10 mouse cellular contexts compared by ENCODE assay signal in genomic region chr10:98751376-98752058, GRCm38 (mm10).
DNase-seq lines count a peak whose midpoint lies in the region; ATAC-seq lines count a peak whose summit lies in the region.
"Had no signal": no experiment of that assay in that cellular context is flagged by ENCODE, and none has a peak within 500 bp of the region (broad histone marks: within the 10 kb centered on the region; RNA-seq: fewer than 3 reads in every experiment).

No protein-coding gene starts in this region.

- H3K4me1 ChIP-seq in hindbrain, embryonic 11.5 days (replicated peaks; ENCODE audit: control insufficient read depth, insufficient read depth, low read length): no peaks in the 10 kb centered on the region
- H3K4me1 ChIP-seq in hindbrain, embryonic 10.5 days (replicated peaks): peaks cover 18% of the 10 kb centered on the region
- peaks cover 3% of the 10 kb centered on the region; the same call in 1 of the 2 replicates for H3K4me1 ChIP-seq in midbrain, embryonic 11.5 days (ENCODE audit: control insufficient read depth, insufficient read depth, low read length)
- H3K4me1 ChIP-seq in midbrain, embryonic 13.5 days (replicated peaks): peaks cover 6% of the 10 kb centered on the region
- H3K4me1 ChIP-seq in intestine, embryonic 16.5 days (ENCODE audit: control insufficient read depth, insufficient read depth, low read length): 0 out of 2 replicates have a peak, but pooled peaks cover 4% of the 10 kb centered on the region
- H3K4me1 ChIP-seq in stomach, embryonic 14.5 days (ENCODE audit: control insufficient read depth, insufficient read depth, low read length): no peaks in the 10 kb centered on the region

- peak; percentile 23; the same call in 1 of the 2 replicates for ATAC-seq in hindbrain, embryonic 11.5 days (ENCODE audit: low FRiP score)
- peak; percentile 27; the same call in 1 of the 2 replicates for ATAC-seq in midbrain, embryonic 11.5 days (ENCODE audit: low FRiP score)
- no peak for ATAC-seq in midbrain, embryonic 13.5 days
- peak; percentile 94 for ATAC-seq in intestine, embryonic 16.5 days
- ATAC-seq in stomach, embryonic 14.5 days (ENCODE audit: insufficient number of reproducible peaks, insufficient read depth, low FRiP score, low read depth): peak; percentile 58; the same call in 1 of the 2 replicates

- no peaks in the 10 kb centered on the region for H3K36me3 ChIP-seq in hindbrain, embryonic 11.5 days (ENCODE audit: control insufficient read depth, insufficient read depth, low read length)
- no peaks in the 10 kb centered on the region for H3K36me3 ChIP-seq in hindbrain, embryonic 10.5 days
- H3K36me3 ChIP-seq in midbrain, embryonic 11.5 days (ENCODE audit: control insufficient read depth, insufficient read depth, low read length): no peaks in the 10 kb centered on the region
- no peaks in the 10 kb centered on the region for H3K36me3 ChIP-seq in midbrain, embryonic 13.5 days
- no peaks in the 10 kb centered on the region for H3K36me3 ChIP-seq in intestine, embryonic 16.5 days (ENCODE audit: control insufficient read depth, insufficient read depth, low read length)
- no peaks in the 10 kb centered on the region for H3K36me3 ChIP-seq in stomach, embryonic 14.5 days (ENCODE audit: control insufficient read depth, insufficient read depth, low read length)

- no peaks in the 10 kb centered on the region for H3K9me3 ChIP-seq in hindbrain, embryonic 11.5 days (ENCODE audit: control insufficient read depth, low read length)
- H3K9me3 ChIP-seq in hindbrain, embryonic 10.5 days: no peaks in the 10 kb centered on the region
- no peaks in the 10 kb centered on the region for H3K9me3 ChIP-seq in midbrain, embryonic 11.5 days (ENCODE audit: control insufficient read depth, low read length)
- no peaks in the 10 kb centered on the region for H3K9me3 ChIP-seq in midbrain, embryonic 13.5 days
- H3K9me3 ChIP-seq in intestine, embryonic 16.5 days (ENCODE audit: control insufficient read depth, low read length): no peaks in the 10 kb centered on the region
- no peaks in the 10 kb centered on the region for H3K9me3 ChIP-seq in stomach, embryonic 14.5 days (ENCODE audit: control insufficient read depth, low read depth, low read length)

- no peak for DNase-seq in hindbrain, embryonic 11.5 days (ENCODE audit: low spot score)
- no peak for DNase-seq in hindbrain, embryonic 10.5 days (ENCODE audit: low spot score)
- peak; percentile 80 for DNase-seq in midbrain, embryonic 11.5 days (ENCODE audit: low spot score, missing footprints)
- no peak for DNase-seq in left cerebral cortex, postnatal 10 days (ENCODE audit: extremely low spot score in 1 of 2, low spot score in 2 of 2)
- DNase-seq: adrenal gland, postnatal 25 days; cerebellum, postnatal 36 days had no signal

- no peak overlapping the region for H3K4me2 ChIP-seq in hindbrain, embryonic 11.5 days (replicated peaks; ENCODE audit: low read depth, low read length)
- no peak overlapping the region for H3K4me2 ChIP-seq in midbrain, embryonic 11.5 days
- no peak overlapping the region for H3K4me2 ChIP-seq in midbrain, embryonic 13.5 days (replicated peaks)
- H3K4me2 ChIP-seq in intestine, embryonic 16.5 days (ENCODE audit: low read depth, low read length): no peak overlapping the region
- no peak overlapping the region for H3K4me2 ChIP-seq in stomach, embryonic 14.5 days (replicated peaks; ENCODE audit: low read depth, low read length)

- H3K27ac ChIP-seq in hindbrain, embryonic 11.5 days (ENCODE audit: low read depth, low read length): no peak overlapping the region
- H3K27ac ChIP-seq in hindbrain, embryonic 10.5 days: no peak overlapping the region
- H3K27ac ChIP-seq in midbrain, embryonic 11.5 days (ENCODE audit: low read depth, low read length): no peak overlapping the region
- H3K27ac ChIP-seq in midbrain, embryonic 13.5 days: no peak overlapping the region
- no peak overlapping the region for H3K27ac ChIP-seq in intestine, embryonic 16.5 days (ENCODE audit: low read length)
- H3K27ac ChIP-seq in stomach, embryonic 14.5 days (ENCODE audit: low read length): no peak overlapping the region
- H3K27ac ChIP-seq: liver, embryonic 14.5 days had no signal

- H3K9ac ChIP-seq in hindbrain, embryonic 11.5 days (ENCODE audit: low read depth, low read length): no peak overlapping the region
- no peak overlapping the region for H3K9ac ChIP-seq in midbrain, embryonic 11.5 days (ENCODE audit: low read length)
- H3K9ac ChIP-seq in midbrain, embryonic 13.5 days (replicated peaks): no peak overlapping the region
- no peak overlapping the region for H3K9ac ChIP-seq in intestine, embryonic 16.5 days (ENCODE audit: low read depth, low read length)
- H3K9ac ChIP-seq in stomach, embryonic 14.5 days (replicated peaks; ENCODE audit: low read depth, low read length): no peak overlapping the region
- H3K9ac ChIP-seq: liver, embryonic 14.5 days had no signal

- WGBS in hindbrain, embryonic 11.5 days: 59% methylated on average over 11 of the region's 11 CpGs
- 64% methylated on average over 11 of the region's 11 CpGs for WGBS in hindbrain, embryonic 10.5 days
- 65% methylated on average over 11 of the region's 11 CpGs for WGBS in midbrain, embryonic 11.5 days
- WGBS in midbrain, embryonic 13.5 days: 58% methylated on average over 11 of the region's 11 CpGs
- 35% methylated on average over 11 of the region's 11 CpGs for WGBS in intestine, embryonic 16.5 days
- 35% methylated on average over 11 of the region's 11 CpGs for WGBS in stomach, embryonic 14.5 days

- no peak overlapping the region for H3K4me3 ChIP-seq in hindbrain, embryonic 11.5 days (ENCODE audit: low read depth, low read length)
- no peak overlapping the region for H3K4me3 ChIP-seq in hindbrain, embryonic 10.5 days
- no peak overlapping the region for H3K4me3 ChIP-seq in midbrain, embryonic 11.5 days (ENCODE audit: low read depth, low read length)
- no peak overlapping the region for H3K4me3 ChIP-seq in midbrain, embryonic 13.5 days (replicated peaks)
- no peak overlapping the region for H3K4me3 ChIP-seq in intestine, embryonic 16.5 days (ENCODE audit: low read length)
- no peak overlapping the region for H3K4me3 ChIP-seq in stomach, embryonic 14.5 days (ENCODE audit: low read depth, low read length)

- no peaks in the 10 kb centered on the region for H3K27me3 ChIP-seq in hindbrain, embryonic 11.5 days (ENCODE audit: control insufficient read depth, insufficient read depth, low read length)
- H3K27me3 ChIP-seq in hindbrain, embryonic 10.5 days (ENCODE audit: insufficient read depth, poor library complexity, severe bottlenecking): no peaks in the 10 kb centered on the region
- H3K27me3 ChIP-seq in midbrain, embryonic 11.5 days (ENCODE audit: control insufficient read depth, insufficient read depth, low read length): no peaks in the 10 kb centered on the region
- H3K27me3 ChIP-seq in midbrain, embryonic 13.5 days: no peaks in the 10 kb centered on the region; the same call in 1 of the 2 replicates
- H3K27me3 ChIP-seq in intestine, embryonic 16.5 days (replicated peaks; ENCODE audit: control insufficient read depth, insufficient read depth, low read length): no peaks in the 10 kb centered on the region
- no peaks in the 10 kb centered on the region for H3K27me3 ChIP-seq in stomach, embryonic 14.5 days (ENCODE audit: control insufficient read depth, insufficient read depth, low read length)

- intact Hi-C loops in left cerebral cortex, postnatal 10 days (cut with DNase I): no loop called here
